Mouse (Mus musculus) bone marrow macrophage, adult 2 months (primary cell): ENCODE measurements at regions not wholly inside any gene's neighbourhood (a gene's known extent, or its start where the extent isn't known, plus 50 kb on each side); places are given as distances from the start of the nearest gene placed in this dataset.

Experiments
- CTCF ChIP-seq: IDR thresholded peaks from 2 replicates; pipeline ENCODE4 v1.5.1; 2012; ENCODE audit warnings: low read depth, mild to moderate bottlenecking, low read length, moderate library complexity
- POLR2A ChIP-seq: IDR thresholded peaks from 2 replicates; pipeline ENCODE4 v1.6.1; 2012; ENCODE audit warnings: mild to moderate bottlenecking, low read depth, low read length, borderline replicate concordance

DNA sequence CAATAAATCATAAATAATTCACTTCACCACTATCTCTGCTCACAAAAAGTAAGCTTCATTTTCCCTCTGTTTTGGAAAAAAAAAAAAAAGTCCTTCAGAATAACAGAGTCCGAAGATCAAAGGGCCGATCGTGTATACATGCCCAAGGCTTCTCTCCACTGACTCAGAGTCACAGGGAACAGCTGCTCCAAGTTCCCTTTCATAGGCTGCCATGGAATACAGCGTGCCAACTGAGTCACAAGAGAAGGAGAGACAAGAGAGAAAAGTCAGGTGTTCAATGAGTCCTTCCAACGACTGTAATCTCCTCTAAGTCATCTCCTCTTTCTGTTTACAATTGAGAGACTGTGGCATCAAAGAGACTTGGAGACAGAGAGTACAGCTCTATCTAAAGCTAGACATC, 71.6 kb upstream of the Sfrp2 start:
- TF ChIP-seq CTCF, result no peak
- TF ChIP-seq POLR2A, result no peak
